Comparison of ENCODE assay signal across 16 mouse cellular contexts in the genomic region with DNA sequence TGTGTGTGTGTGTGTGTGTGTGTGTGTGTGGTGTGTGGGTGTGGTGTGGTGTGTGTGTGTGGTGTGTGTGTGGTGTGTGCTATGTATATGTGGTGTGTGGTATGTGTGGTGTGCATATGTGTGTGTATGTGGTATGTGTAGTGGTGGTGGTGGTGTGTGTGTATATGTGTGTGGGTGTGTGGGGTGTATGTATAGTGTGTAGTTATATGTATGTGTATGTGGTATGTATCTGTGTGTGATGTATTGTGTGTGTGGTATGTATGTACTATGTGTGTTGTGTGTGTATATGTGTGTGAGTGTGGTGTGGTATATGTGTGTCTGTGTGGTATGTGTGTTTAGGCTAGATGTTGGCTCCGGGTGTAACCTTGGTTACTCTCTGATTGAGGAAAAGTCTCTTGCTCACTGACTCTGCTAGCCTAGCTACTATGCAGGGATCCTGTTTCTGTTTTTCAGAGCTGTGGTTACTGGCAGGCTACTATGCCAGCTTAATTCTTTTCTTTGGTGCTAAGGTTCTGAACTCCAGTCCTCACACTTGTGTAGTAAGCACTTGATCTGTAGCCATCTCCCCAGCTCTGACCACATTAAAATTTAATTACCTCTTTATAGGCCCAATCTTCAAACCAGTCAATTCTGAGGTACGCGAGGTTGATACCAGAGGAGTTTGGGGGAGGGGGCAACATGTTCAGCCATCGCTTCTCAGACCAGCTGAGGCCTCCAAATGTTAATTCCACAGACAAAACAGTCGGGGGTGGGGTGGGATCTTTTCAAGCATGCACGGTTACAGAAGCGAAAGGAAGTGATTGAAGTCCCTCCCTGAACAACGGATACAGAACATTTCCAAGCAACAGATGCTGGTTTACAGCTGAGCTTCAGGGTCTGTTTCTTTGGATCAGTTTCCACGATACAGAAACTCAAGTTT.
DNase-seq lines count a peak whose midpoint lies in the region; ATAC-seq lines count a peak whose summit lies in the region.
"Had no signal": no experiment of that assay in that cellular context is flagged by ENCODE, and none has a peak within 500 bp of the region (broad histone marks: within the 10 kb centered on the region; RNA-seq: fewer than 3 reads in every experiment).

No protein-coding gene starts in this region.

- H3K27me3 ChIP-seq in kidney, embryonic 14.5 days (ENCODE audit: control insufficient read depth, insufficient read depth, low read length), result no peaks in the 10 kb centered on the region
- H3K27me3 ChIP-seq in forebrain, embryonic 12.5 days, result no peaks in the 10 kb centered on the region
- H3K27me3 ChIP-seq in limb, embryonic 10.5 days (ENCODE audit: low read depth, poor library complexity, severe bottlenecking), result 0 out of 2 replicates have a peak, but pooled peaks cover 3% of the 10 kb centered on the region
- H3K27me3 ChIP-seq in intestine, embryonic 15.5 days (replicated peaks), result no peaks in the 10 kb centered on the region

- no peak overlapping the region for H3K9ac ChIP-seq in kidney, embryonic 14.5 days (ENCODE audit: low read depth, low read length)
- no peak overlapping the region for H3K9ac ChIP-seq in forebrain, embryonic 12.5 days
- H3K9ac ChIP-seq in intestine, embryonic 15.5 days, result no peak overlapping the region

- 43% methylated on average over 9 of the region's 9 CpGs for WGBS in kidney, embryonic 14.5 days
- WGBS in forebrain, embryonic 12.5 days, result 37% methylated on average over 9 of the region's 9 CpGs
- 56% methylated on average over 9 of the region's 9 CpGs for whole genome bisulfite sequencing in limb, embryonic 10.5 days
- 54% methylated on average over 9 of the region's 9 CpGs for WGBS in intestine, embryonic 15.5 days

- ATAC-seq in kidney, embryonic 14.5 days (ENCODE audit: low FRiP score, low TSS enrichment), result peak; percentile 55; the same call in 1 of the 2 replicates
- peak; percentile 41; the same call in 1 of the 2 replicates for ATAC-seq in forebrain, embryonic 12.5 days (ENCODE audit: low FRiP score)
- no peak for ATAC-seq in intestine, embryonic 15.5 days

- H3K27ac ChIP-seq in kidney, embryonic 14.5 days (ENCODE audit: low read depth, low read length), result no peak overlapping the region
- H3K27ac ChIP-seq in forebrain, embryonic 12.5 days, result no peak overlapping the region
- H3K27ac ChIP-seq in limb, embryonic 10.5 days, result peak overlapping the region; percentile 50
- H3K27ac ChIP-seq in intestine, embryonic 15.5 days, result no peak overlapping the region

- H3K36me3 ChIP-seq in kidney, embryonic 14.5 days (ENCODE audit: control insufficient read depth, insufficient read depth, low read length), result no peaks in the 10 kb centered on the region
- no peaks in the 10 kb centered on the region for H3K36me3 ChIP-seq in forebrain, embryonic 12.5 days (replicated peaks)
- H3K36me3 ChIP-seq in limb, embryonic 10.5 days, result no peaks in the 10 kb centered on the region
- H3K36me3 ChIP-seq in intestine, embryonic 15.5 days, result no peaks in the 10 kb centered on the region

- no peaks in the 10 kb centered on the region for H3K9me3 ChIP-seq in kidney, embryonic 14.5 days (ENCODE audit: control insufficient read depth, low read length)
- H3K9me3 ChIP-seq in forebrain, embryonic 12.5 days, result no peaks in the 10 kb centered on the region
- H3K9me3 ChIP-seq in limb, embryonic 10.5 days (replicated peaks), result no peaks in the 10 kb centered on the region
- H3K9me3 ChIP-seq in intestine, embryonic 15.5 days, result no peaks in the 10 kb centered on the region
- H3K9me3 ChIP-seq: megakaryocyte, embryonic 14.5 days had no signal

- H3K4me3 ChIP-seq in kidney, embryonic 14.5 days (ENCODE audit: low read length), result no peak overlapping the region
- no peak overlapping the region for H3K4me3 ChIP-seq in forebrain, embryonic 12.5 days (replicated peaks)
- no peak overlapping the region for H3K4me3 ChIP-seq in limb, embryonic 10.5 days
- H3K4me3 ChIP-seq in intestine, embryonic 15.5 days (replicated peaks), result no peak overlapping the region
- H3K4me3 ChIP-seq: erythroblast, embryonic 14.5 days; megakaryocyte, embryonic 14.5 days had no signal

- no peak for DNase-seq in kidney, postnatal 14 days
- DNase-seq in R1 (ENCODE audit: low read depth, low spot score) (peak; percentile 75), adipocyte (ENCODE audit: low spot score) (no peak)
- no peak for DNase-seq in limb, embryonic 10.5 days (ENCODE audit: low spot score)
- no peak for DNase-seq in ovary, postnatal 14 days (ENCODE audit: low spot score)
- DNase-seq: adrenal gland, postnatal 14 days; cerebellum, adult 11-12 months; gastrocnemius, postnatal 10 days; kidney, adult 8-10 months; lung, adult 2 months; thymus, postnatal 25 days had no signal

- no peak overlapping the region for H3K4me2 ChIP-seq in kidney, embryonic 14.5 days (replicated peaks; ENCODE audit: low read depth, low read length)
- no peak overlapping the region for H3K4me2 ChIP-seq in forebrain, embryonic 12.5 days
- no peak overlapping the region for H3K4me2 ChIP-seq in intestine, embryonic 15.5 days (replicated peaks)

- H3K4me1 ChIP-seq in kidney, embryonic 14.5 days (ENCODE audit: control insufficient read depth, insufficient read depth, low read length), result no peaks in the 10 kb centered on the region
- peaks cover 19% of the 10 kb centered on the region for H3K4me1 ChIP-seq in forebrain, embryonic 12.5 days
- H3K4me1 ChIP-seq in limb, embryonic 10.5 days, result peaks cover 11% of the 10 kb centered on the region
- H3K4me1 ChIP-seq in intestine, embryonic 15.5 days (replicated peaks), result no peaks in the 10 kb centered on the region
